Mouse (Mus musculus) bone marrow, adult 2 months (tissue): ENCODE measurements around the gene Ecel1. TPM values are rescaled to one million over a fixed set of nuclear protein-coding genes. Genes with fewer than 3 reads are reported as not detected.
A peak's percentile ranks its signal among the peaks of the same experiment; 100 is the strongest.

Experiments
- H3K27ac ChIP-seq: fragments of 200-500 bp; 2 replicates; pipeline ENCODE4 v1.5.1; 2012; ENCODE audit warnings: low read depth, mild to moderate bottlenecking, control low read depth, inconsistent platforms, low read length; ENCODE audit not compliant: control insufficient read depth, poor library complexity, insufficient read depth
- H3K4me1 ChIP-seq: fragments of 200-500 bp; 2 replicates; pipeline ENCODE4 v1.6.1; 2011; ENCODE audit warnings: low read length; ENCODE audit not compliant: control insufficient read depth, insufficient read depth
- H3K4me3 ChIP-seq: fragments of 200-500 bp; replicated peaks from 2 replicates; pipeline ENCODE3; 2011; ENCODE audit warnings: mild to moderate bottlenecking, low read depth, low read length, control low read depth; ENCODE audit not compliant: control insufficient read depth
- CTCF ChIP-seq: fragments of 200-500 bp; IDR thresholded peaks from 2 replicates; pipeline ENCODE4 v1.5.1; 2011; ENCODE audit warnings: low read length, control low read depth; ENCODE audit not compliant: control insufficient read depth, insufficient read depth
- POLR2A ChIP-seq: fragments of 200-500 bp; IDR thresholded peaks from 2 replicates; pipeline ENCODE4 v1.6.1; 2011; ENCODE audit warnings: low read depth, mild to moderate bottlenecking, control low read depth, low read length, borderline replicate concordance; ENCODE audit not compliant: control insufficient read depth
- WGBS: fragments of 180-500 bp; shearing (Covaris S2); methylation state at CpG from one replicate; pipeline ENCODE4 v1.1.7; 2018; 5-methylcytosine and 5-hydroxymethylcytosine counted together
- polyA plus RNA-seq: library from polyadenylated mRNA; stranded (reverse); fragments of >200 nt; gene quantifications from 2 replicates; pipeline ENCODE4 v1.2.4, GENCODE M21; 2011; ENCODE audit warnings: low replicate concordance; ENCODE audit not compliant: missing spikeins, insufficient read depth, insufficient read length

Ecel1 gene
- polyA plus RNA-seq, 1 experiment: not detected

DNA sequence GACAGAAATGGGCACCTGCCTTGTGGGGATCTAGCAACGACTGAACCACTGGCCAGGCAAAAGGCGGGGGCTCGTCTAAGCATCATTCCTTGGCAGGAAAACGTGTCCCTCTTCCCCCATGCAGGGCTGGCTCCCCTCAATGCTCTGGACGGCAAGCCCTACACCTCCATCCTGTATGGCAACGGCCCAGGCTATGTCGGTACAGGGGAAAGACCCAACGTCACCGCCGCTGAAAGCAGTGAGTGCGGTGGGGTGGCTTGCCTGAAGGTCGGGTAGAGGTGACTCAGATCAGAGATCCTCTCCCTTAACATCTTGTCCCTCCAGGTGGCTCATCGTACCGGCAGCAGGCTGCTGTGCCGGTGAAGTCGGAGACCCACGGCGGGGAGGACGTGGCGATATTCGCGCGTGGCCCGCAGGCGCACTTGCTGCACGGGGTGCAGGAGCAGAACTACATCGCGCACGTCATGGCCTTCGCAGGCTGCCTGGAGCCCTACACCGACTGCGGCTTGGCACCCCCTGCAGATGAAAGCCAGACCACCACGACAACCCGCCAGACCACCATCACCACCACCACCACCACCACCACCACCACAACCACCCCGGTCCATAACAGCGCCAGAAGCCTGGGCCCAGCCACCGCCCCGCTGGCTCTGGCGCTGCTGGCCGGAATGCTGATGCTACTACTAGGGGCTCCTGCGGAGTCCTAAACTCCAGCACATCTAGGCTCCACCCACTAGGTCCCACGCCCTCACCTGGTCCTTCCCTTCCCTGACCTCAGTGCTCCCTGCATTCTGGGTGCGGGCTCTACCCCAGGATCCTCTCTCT is 28.9 kb downstream of the Ecel1 start:
- no peaks in the 10 kb centered on the region for H3K4me1 ChIP-seq
- no peak overlapping the region for H3K27ac ChIP-seq
- WGBS: 12% methylated on average over 43 of the region's 43 CpGs
- no peak overlapping the region for H3K4me3 ChIP-seq
- TF ChIP-seq POLR2A: no peak
- no peak for TF ChIP-seq CTCF

- 79% methylated on average over 6 of the region's 6 CpGs for WGBS
- H3K27ac ChIP-seq: no peak within 1 kb of the TSS
- H3K4me1 ChIP-seq: no peaks in the 10 kb centered on the region
- H3K4me3 ChIP-seq: no peak within 1 kb of the TSS
- TF ChIP-seq CTCF (no peak), POLR2A (no peak)
Observed at GRCm38 (mm10) chr1:87124673-87125072, 31.6 kb downstream of the Ecel1 start, which contains the start of gene Akp3. Akp3 (plus strand) TSS chr1:87124973.

- Histone ChIP-seq H3K27ac (no peak overlapping the region), H3K4me3 (no peak overlapping the region), H3K4me1 (no peaks in the 10 kb centered on the region)
- WGBS: 77% methylated on average over 1 of the region's 1 CpGs
- TF ChIP-seq CTCF (no peak), POLR2A (no peak)
Observed at GRCm38 (mm10) chr1:87114784-87115183, 41.5 kb downstream of the Ecel1 start.

DNA sequence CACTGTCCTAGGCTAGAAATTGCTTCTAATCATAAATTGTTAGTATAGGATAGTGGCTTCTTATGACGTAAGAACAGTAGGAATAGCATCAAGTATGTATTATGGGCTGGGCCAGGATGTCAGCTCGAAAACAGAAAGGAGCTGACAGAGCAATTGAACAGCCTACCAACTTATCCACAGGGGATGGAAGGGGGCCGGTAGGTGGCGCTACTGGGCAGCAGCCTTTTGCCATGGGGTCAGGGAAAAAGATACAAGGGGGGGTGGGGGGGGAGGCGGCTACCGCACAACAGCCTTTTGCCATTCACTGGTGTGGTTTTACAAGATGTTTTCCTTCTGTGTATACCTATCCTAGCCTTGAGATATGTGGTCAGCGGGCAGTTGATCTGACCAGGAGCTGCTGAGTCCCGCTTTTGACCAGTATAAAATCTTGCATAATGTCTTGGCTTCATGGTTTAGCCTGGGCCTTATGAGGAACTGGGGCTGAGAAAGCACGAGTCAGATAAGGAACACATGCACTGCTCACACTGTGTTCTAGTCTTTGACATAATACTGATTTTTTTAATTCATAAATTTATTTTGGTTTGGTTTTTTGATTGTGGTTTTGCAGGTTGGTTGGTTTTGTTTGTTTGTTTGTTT is 44.5 kb downstream of the Ecel1 start:
- WGBS: 30% methylated on average over 9 of the region's 9 CpGs
- H3K4me1 ChIP-seq: no peaks in the 10 kb centered on the region
- H3K4me3 ChIP-seq: no peak overlapping the region
- TF ChIP-seq CTCF (peak; percentile 28; the same call in 1 of the 2 replicates), POLR2A (no peak)
- no peak overlapping the region for H3K27ac ChIP-seq

DNA sequence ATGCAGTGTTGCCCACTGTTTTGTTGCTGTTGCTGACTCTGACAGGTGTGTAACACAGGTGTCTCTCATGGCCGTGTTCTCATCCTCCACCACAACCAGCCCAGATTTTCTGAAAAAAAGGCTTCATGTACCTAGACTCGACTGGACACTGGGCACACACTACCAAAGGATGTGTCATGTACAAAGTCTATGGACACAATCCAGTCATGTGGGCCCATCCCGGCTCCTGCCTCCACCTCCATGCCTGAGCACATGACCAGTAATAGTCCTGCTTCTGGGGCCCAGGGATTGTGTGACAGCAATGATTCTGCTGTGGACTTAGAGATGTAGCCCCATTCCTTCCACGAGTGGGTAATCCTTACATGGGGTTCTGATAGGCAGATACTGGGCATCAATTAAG is 47.8 kb downstream of the Ecel1 start:
- Histone ChIP-seq H3K4me1 (no peaks in the 10 kb centered on the region), H3K4me3 (no peak overlapping the region), H3K27ac (no peak overlapping the region)
- TF ChIP-seq CTCF: no peak
- no peak for TF ChIP-seq POLR2A
- WGBS: 80% methylated on average over 4 of the region's 4 CpGs

- TF ChIP-seq CTCF (no peak), POLR2A (no peak)
- H3K4me3 ChIP-seq: no peak overlapping the region
- H3K27ac ChIP-seq: no peak overlapping the region
- H3K4me1 ChIP-seq: no peaks in the 10 kb centered on the region
- 66% methylated on average over 8 of the region's 8 CpGs for WGBS
Observed at GRCm38 (mm10) chr1:87106536-87106935, 49.8 kb downstream of the Ecel1 start.

DNA sequence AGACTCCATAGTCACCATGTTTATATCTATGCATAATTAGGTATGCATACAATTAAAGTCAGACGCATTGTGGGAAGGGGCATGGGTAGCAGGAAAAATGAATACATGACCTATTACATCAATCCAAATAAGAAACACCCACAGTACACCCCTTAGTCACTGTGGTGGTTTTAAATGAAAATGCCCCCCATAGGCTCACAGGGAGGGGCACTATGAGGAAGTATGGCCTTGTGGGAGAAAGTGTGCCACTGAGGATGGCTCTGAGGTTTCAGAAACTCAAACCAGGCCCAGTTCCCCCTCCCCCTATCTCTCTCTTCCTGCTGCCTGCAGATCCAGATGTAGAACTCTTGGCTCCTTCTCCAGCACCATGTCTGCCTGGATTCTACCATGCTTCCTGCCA is 52.4 kb downstream of the Ecel1 start:
- WGBS: 57% methylated on average over 1 of the region's 1 CpGs
- Histone ChIP-seq H3K4me3 (no peak overlapping the region), H3K4me1 (no peaks in the 10 kb centered on the region), H3K27ac (no peak overlapping the region)
- no peak for TF ChIP-seq CTCF
- no peak for TF ChIP-seq POLR2A

GRCm38 (mm10) chr1:87102114-87102513 is 54.2 kb downstream of the Ecel1 start:
- 68% methylated on average over 3 of the region's 3 CpGs for WGBS
- Histone ChIP-seq H3K27ac (no peak overlapping the region), H3K4me1 (no peaks in the 10 kb centered on the region), H3K4me3 (no peak overlapping the region)
- no peak for TF ChIP-seq POLR2A
- TF ChIP-seq CTCF: no peak
